Mouse (Mus musculus) small intestine, adult 10 weeks (tissue): ENCODE results near the gene Rara. TPM values are rescaled to one million over a fixed set of nuclear protein-coding genes. Genes with fewer than 3 reads are reported as not detected.

Experiments used
- polyA plus RNA-seq: library from polyadenylated mRNA; stranded (reverse); fragments of 350-450 nt; fragmentation: Illumina TruSeq; extraction: RNeasy Lipid Tissue Mini Kit (QIAGEN cat#74804); gene quantifications from one replicate; pipeline ENCODE4 v1.2.3, GENCODE M21; 2014; ENCODE audit warnings: low replicate concordance

Rara gene
- polyA plus RNA-seq: 0.74 TPM

DNA sequence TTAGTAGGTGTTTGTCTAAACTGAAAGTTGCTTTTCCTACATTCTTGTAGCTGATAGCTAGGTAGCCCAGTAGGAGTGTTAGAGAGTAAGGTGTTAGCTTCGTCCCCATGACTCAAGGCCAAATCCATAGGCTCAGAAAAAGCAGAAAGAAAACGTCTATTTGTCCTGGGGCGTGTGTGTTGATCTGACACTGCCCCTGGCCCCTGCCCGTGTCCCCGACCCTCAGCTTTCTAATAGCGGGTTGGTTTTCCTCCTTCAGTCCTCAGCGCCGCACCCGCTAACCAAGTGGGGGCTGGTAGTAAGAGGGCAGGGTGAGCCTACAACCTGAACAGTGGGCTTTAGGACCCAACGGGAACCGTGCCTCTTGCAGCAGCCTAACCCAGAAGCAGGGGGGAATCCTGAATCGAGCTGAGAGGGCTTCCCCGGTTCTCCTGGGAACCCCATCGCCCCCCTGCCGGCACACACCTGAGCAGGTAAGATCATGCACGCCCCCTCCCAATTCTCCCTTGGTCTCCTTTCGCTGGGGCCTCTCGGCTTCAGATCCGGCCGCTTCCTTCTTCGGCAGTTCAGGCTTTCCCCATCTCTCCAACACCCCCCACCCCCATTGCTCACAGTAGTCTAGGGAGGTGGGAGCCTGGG, at the start of gene Rara:
Gene Rara (plus strand): TSS at position 381 of the 639 bp plus-strand sequence.

DNA sequence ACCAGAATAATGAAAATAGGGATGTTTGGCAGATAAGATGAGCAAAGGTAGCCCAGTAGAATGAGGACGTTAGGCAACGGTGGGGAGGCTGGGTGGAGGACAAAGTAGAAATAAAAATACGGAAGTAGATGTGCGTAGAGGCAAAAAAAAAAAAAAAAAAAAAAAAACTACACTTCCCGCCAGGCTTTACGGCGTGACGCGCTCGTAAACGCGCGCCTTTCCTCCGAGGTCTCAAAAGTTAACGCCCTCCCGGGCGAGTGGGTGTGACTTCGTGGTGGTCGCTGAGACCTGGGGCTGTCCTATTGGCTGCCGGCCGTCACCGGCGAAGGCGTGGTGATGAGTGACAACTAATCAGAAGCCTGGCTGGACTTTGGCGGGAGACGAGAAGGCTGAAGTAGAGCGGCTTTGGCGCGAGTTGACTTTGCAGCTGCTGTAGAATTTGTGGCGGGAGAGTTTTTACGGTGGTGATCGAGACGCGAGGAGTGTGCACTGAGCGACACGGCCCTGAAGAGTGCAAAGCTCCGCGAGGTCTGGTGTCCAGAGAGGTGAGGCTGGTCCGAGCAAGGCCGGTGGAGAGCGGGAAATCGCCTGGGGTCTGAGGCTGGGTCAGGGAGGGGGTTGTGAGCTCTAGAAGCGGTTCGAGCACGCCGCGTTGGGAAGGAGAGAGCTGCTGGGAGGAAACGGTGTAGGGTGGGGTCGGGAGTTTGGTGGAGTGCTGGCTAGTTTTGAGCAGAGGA, 20.0 kb upstream of the Rara start, which contains the start of gene Cdc6:
Gene Cdc6 (plus strand): TSS at position 365 of the 737 bp plus-strand sequence.

DNA sequence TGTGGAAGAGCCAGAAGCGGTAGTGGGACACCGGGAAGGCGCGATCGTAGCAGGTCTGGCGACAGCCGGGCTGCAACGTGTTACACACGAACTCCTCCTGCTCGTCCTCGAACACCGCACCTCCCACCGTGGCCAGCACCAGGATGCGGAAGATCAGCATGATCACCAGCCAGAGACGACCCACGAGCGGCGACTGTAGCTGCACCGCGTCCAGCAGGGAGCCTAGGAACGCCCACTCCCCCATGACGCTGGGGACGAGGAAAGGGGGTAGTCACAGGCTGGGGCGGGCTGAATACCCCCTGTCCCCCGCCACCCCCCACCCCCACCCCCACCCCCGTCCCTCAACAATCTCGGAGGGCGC, 55.1 kb downstream of the Rara start, which contains the start of gene Gjd3:
Gene Gjd3 (minus strand): TSS at position 244 of the 361 bp plus-strand sequence.

DNA sequence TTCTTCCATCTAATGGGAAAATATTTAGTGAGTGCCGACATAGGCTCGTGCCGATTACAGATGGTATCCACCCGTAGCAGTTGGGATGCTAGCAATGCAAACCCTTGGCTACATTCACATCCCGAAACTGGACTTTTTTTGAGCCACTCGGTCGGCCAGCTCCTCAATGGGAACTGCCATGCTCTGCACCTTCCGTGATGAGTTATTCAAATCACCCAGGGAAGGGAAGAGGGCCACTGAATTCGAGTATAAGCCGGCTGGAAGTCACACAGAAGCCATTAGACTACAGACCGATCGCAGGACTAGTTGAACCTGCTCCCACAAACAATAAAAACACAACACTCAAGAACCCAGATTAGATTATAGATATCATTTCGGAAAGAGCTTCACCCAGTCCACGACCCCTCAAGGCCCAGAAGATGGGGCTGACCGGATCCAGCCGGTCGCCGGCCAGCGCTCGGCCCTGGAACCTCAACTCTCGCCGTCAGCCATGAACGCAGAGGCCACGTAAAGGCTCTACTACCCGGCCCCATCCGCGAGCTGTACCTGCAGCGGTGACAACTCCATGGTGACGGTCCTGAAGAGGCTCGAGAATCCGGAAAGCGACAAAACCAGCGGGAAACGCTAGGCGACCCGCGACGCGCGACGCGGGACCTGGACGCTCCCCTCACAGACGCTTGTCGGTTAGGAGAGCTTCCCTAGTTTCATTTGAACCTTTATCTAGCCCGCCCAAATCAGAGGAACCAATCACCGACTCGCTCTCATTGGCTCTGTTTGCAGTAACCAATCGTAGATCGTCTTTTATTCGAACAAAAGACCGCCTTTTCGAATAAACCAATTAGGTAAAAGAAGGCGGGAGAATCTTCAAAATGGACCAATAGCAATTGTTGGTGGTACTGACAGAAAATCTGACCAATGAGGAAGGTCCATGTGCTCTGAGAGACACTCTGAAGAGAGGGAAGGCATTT, 96.2 kb downstream of the Rara start, which contains the start of gene Top2a:
Gene Top2a (minus strand): TSS at position 690 of the 968 bp plus-strand sequence.

Other genes with a start within 250 kb of the Rara start
- 9.9 TPM for gene Psmd3, start 245.3 kb upstream of the Rara start, polyA plus RNA-seq
- not detected for gene Csf3, start 226.6 kb upstream of the Rara start, polyA plus RNA-seq
- 0.97 TPM for gene Med24, start 198.4 kb upstream of the Rara start, polyA plus RNA-seq
- 3.7 TPM for gene Thra, start 187.2 kb upstream of the Rara start, polyA plus RNA-seq
- gene Nr1d1, start 152.5 kb upstream of the Rara start, polyA plus RNA-seq: 3.0 TPM
- gene Msl1, start 132.3 kb upstream of the Rara start, polyA plus RNA-seq: 71.9 TPM
- 18.7 TPM for gene Casc3, start 122.9 kb upstream of the Rara start, polyA plus RNA-seq
- 4.2 TPM for gene Rapgefl1, start 91.0 kb upstream of the Rara start, polyA plus RNA-seq
- gene Wipf2, start 64.2 kb upstream of the Rara start, polyA plus RNA-seq: 19.3 TPM
- gene Cdc6, start 20.0 kb upstream of the Rara start, polyA plus RNA-seq: 3.2 TPM
- gene Gjd3, start 55.2 kb downstream of the Rara start, polyA plus RNA-seq: not detected
- 70.6 TPM for gene Top2a, start 96.4 kb downstream of the Rara start, polyA plus RNA-seq
- gene Igfbp4, start 113.4 kb downstream of the Rara start, polyA plus RNA-seq: 10.5 TPM
- 3.4 TPM for gene Tns4, start 161.5 kb downstream of the Rara start, polyA plus RNA-seq
- gene Ccr7, start 227.3 kb downstream of the Rara start, polyA plus RNA-seq: not detected